ENCODE assay signal across 8 mouse cellular contexts in genomic region chr3:95173256-95173949, GRCm38 (mm10). TPM values are rescaled to one million over a fixed set of nuclear protein-coding genes. Genes with fewer than 3 reads are reported as not detected.
DNase-seq lines count a peak whose midpoint lies in the region; ATAC-seq and TF ChIP-seq lines count a peak whose summit lies in the region.

No protein-coding gene starts in this region.

- peaks cover 21% of the 10 kb centered on the region; the same call in 1 of the 2 replicates for H3K36me3 ChIP-seq in intestine, postnatal 0 days (ENCODE audit: control insufficient read depth, insufficient read depth)
- H3K36me3 ChIP-seq in lung, embryonic 15.5 days = peaks cover 10% of the 10 kb centered on the region
- no peaks in the 10 kb centered on the region for H3K36me3 ChIP-seq in small intestine, adult 2 months (ENCODE audit: control insufficient read depth, insufficient read depth, low read length)

- no peak for TF ChIP-seq POLR2A in small intestine, adult 2 months (IDR thresholded peaks at IDR 0.05; ENCODE audit: low read depth, low read length)

- intact Hi-C loops in left cerebral cortex, postnatal 36 days (cut with DNase I) = no loop called here

- H3K9ac ChIP-seq in intestine, postnatal 0 days (ENCODE audit: low read depth, low read length) = peak overlapping the region; percentile 40; the same call in 1 of the 2 replicates
- H3K9ac ChIP-seq in lung, embryonic 15.5 days = peak overlapping the region; percentile 29

- H3K27ac ChIP-seq in layer of hippocampus, adult 2 months = no peak overlapping the region
- no peak overlapping the region; the same call in 1 of the 2 replicates for H3K27ac ChIP-seq in intestine, postnatal 0 days (ENCODE audit: low read depth, low read length)
- H3K27ac ChIP-seq in lung, embryonic 15.5 days = no peak overlapping the region
- H3K27ac ChIP-seq in small intestine, adult 2 months (ENCODE audit: insufficient read depth, low read depth, low read length) = no peak overlapping the region

- no peak for TF ChIP-seq CTCF in layer of hippocampus, adult 2 months (conservative IDR thresholded peaks at IDR 0.05)
- TF ChIP-seq CTCF in intestine, postnatal 0 days (IDR thresholded peaks at IDR 0.05; ENCODE audit: low read depth) = no peak
- no peak for TF ChIP-seq CTCF in small intestine, adult 2 months (IDR thresholded peaks at IDR 0.05; ENCODE audit: extremely low read depth, insufficient read length, insufficient replicate concordance, low read depth, low read length)

- H3K4me2 ChIP-seq in intestine, postnatal 0 days (replicated peaks; ENCODE audit: low read depth) = peak overlapping the region; percentile 75
- peak overlapping the region; percentile 63 for H3K4me2 ChIP-seq in lung, embryonic 15.5 days

- ATAC-seq in granulocyte monocyte progenitor cell, adult 5-6 weeks (replicated peaks; ENCODE audit: poor library complexity, severe bottlenecking) = peak; percentile 38
- no peak for ATAC-seq in intestine, postnatal 0 days
- peak; percentile 36; the same call in 1 of the 2 replicates for ATAC-seq in lung, embryonic 15.5 days (ENCODE audit: borderline replicate concordance, extremely low read depth, low FRiP score, low TSS enrichment)

- 22% methylated on average over 51 of the region's 58 CpGs for WGBS in intestine, postnatal 0 days
- WGBS in lung, embryonic 15.5 days = 9% methylated on average over 58 of the region's 58 CpGs
- WGBS in small intestine, adult 2 months = 20% methylated on average over 58 of the region's 58 CpGs

- peak overlapping the region; percentile 36; the same call in 1 of the 2 replicates for H3K4me3 ChIP-seq in layer of hippocampus, adult 2 months
- peak overlapping the region; percentile 37 for H3K4me3 ChIP-seq in intestine, postnatal 0 days (ENCODE audit: low read depth, low read length)
- H3K4me3 ChIP-seq in lung, embryonic 15.5 days = peak overlapping the region; percentile 31
- peak overlapping the region; percentile 50 for H3K4me3 ChIP-seq in small intestine, adult 2 months (ENCODE audit: low read depth, low read length)

- no peak for DNase-seq in layer of hippocampus, adult 2 months (ENCODE audit: low spot score in 2 of 2)
- DNase-seq in layer of hippocampus, adult 9-10 months (ENCODE audit: low spot score) = no peak
- DNase-seq in adrenal gland, postnatal 36 days = peak; percentile 38 to 53
- DNase-seq in left cerebral cortex, postnatal 36 days (ENCODE audit: low spot score in 2 of 2) = no peak

- peaks cover 23% of the 10 kb centered on the region for H3K27me3 ChIP-seq in intestine, postnatal 0 days (replicated peaks; ENCODE audit: control insufficient read depth, insufficient read depth, low read length)
- peaks cover 38% of the 10 kb centered on the region for H3K27me3 ChIP-seq in lung, embryonic 15.5 days
- peaks cover 25% of the 10 kb centered on the region for H3K27me3 ChIP-seq in small intestine, adult 2 months (ENCODE audit: control insufficient read depth, insufficient read depth, low read length)

- H3K4me1 ChIP-seq in intestine, postnatal 0 days (replicated peaks; ENCODE audit: control insufficient read depth, insufficient read depth, low read length) = no peaks in the 10 kb centered on the region
- H3K4me1 ChIP-seq in lung, embryonic 15.5 days = peaks cover 17% of the 10 kb centered on the region
- peaks cover 3% of the 10 kb centered on the region for H3K4me1 ChIP-seq in small intestine, adult 2 months (ENCODE audit: control insufficient read depth, insufficient read depth, insufficient read length, low read length)

- no peaks in the 10 kb centered on the region for H3K9me3 ChIP-seq in intestine, postnatal 0 days (ENCODE audit: control insufficient read depth)
- no peaks in the 10 kb centered on the region for H3K9me3 ChIP-seq in lung, embryonic 15.5 days

RNA-seq across cellular contexts. Expression of gene Sema6c, which starts 13.1 kb away (rescaled TPM):
- 10 to 100 TPM; 33.9 to 46.6 TPM for total RNA-seq in layer of hippocampus, adult 2 months (2021)
- total RNA-seq in adrenal gland, postnatal 36 days (2021) = 1 to 10 TPM; 2.3 to 3.7 TPM
- total RNA-seq in granulocyte monocyte progenitor cell, adult 5-6 weeks (2014; fragmentation: Nextera tagmentation) = not detected in 2 replicates
- not detected in 2 replicates for total RNA-seq in granulocyte monocyte progenitor cell, adult 5-6 weeks (2017)
- polyA plus RNA-seq in intestine, postnatal 0 days (2015; fragmentation: Nextera tagmentation; extraction: Ambion mirVana) = 1.0 and 1.3 TPM in 2 replicates
- 3.6 and 3.8 TPM in 2 replicates for polyA plus RNA-seq in lung, embryonic 15.5 days (2015; fragmentation: Nextera tagmentation; extraction: Ambion mirVana)
- polyA plus RNA-seq in small intestine, adult 2 months (2012; rRNA removed) = 2.1 and 4.6 TPM in 2 replicates
- total RNA-seq in left cerebral cortex, postnatal 36 days (2021) = 10 to 100 TPM; 20.2 to 21.0 TPM

RNA-seq across cellular contexts. Expression of gene Tnfaip8l2, which starts 31.2 kb away (rescaled TPM):
- total RNA-seq in layer of hippocampus, adult 2 months (2021) = 1 to 10 TPM; 2.5 to 2.7 TPM
- total RNA-seq in adrenal gland, postnatal 36 days (2021) = 1 to 10 TPM; 1.8 to 2.1 TPM
- total RNA-seq in granulocyte monocyte progenitor cell, adult 5-6 weeks (2014; fragmentation: Nextera tagmentation) = 30.5 and 40.2 TPM in 2 replicates
- 21.0 and 24.3 TPM in 2 replicates for total RNA-seq in granulocyte monocyte progenitor cell, adult 5-6 weeks (2017)
- polyA plus RNA-seq in intestine, postnatal 0 days (2015; fragmentation: Nextera tagmentation; extraction: Ambion mirVana) = 3.6 and 4.7 TPM in 2 replicates
- polyA plus RNA-seq in lung, embryonic 15.5 days (2015; fragmentation: Nextera tagmentation; extraction: Ambion mirVana) = 4.0 and 4.5 TPM in 2 replicates
- 8.6 and 52.3 TPM in 2 replicates for polyA plus RNA-seq in small intestine, adult 2 months (2012; rRNA removed)
- total RNA-seq in left cerebral cortex, postnatal 36 days (2021) = 1 to 10 TPM; 2.5 TPM

RNA-seq across cellular contexts. Expression of gene Lysmd1, which starts 39.5 kb away (rescaled TPM):
- total RNA-seq in layer of hippocampus, adult 2 months (2021) = 10 to 100 TPM; 16.4 to 16.7 TPM
- 1 to 10 TPM; 8.3 to 9.7 TPM for total RNA-seq in adrenal gland, postnatal 36 days (2021)
- 3.1 and 4.3 TPM in 2 replicates for total RNA-seq in granulocyte monocyte progenitor cell, adult 5-6 weeks (2014; fragmentation: Nextera tagmentation)
- 2.7 and 4.4 TPM in 2 replicates for total RNA-seq in granulocyte monocyte progenitor cell, adult 5-6 weeks (2017)
- polyA plus RNA-seq in intestine, postnatal 0 days (2015; fragmentation: Nextera tagmentation; extraction: Ambion mirVana) = 7.1 and 7.5 TPM in 2 replicates
- polyA plus RNA-seq in lung, embryonic 15.5 days (2015; fragmentation: Nextera tagmentation; extraction: Ambion mirVana) = 13.3 and 14.9 TPM in 2 replicates
- 1.8 and 5.0 TPM in 2 replicates for polyA plus RNA-seq in small intestine, adult 2 months (2012; rRNA removed)
- 10 to 100 TPM; 16.3 to 18.4 TPM for total RNA-seq in left cerebral cortex, postnatal 36 days (2021)

RNA-seq across cellular contexts. Expression of gene Scnm1, which starts 39.6 kb away (rescaled TPM):
- 10 to 100 TPM; 50.4 to 57.5 TPM for total RNA-seq in layer of hippocampus, adult 2 months (2021)
- 10 to 100 TPM; 33.8 to 35.4 TPM for total RNA-seq in adrenal gland, postnatal 36 days (2021)
- 41.2 and 82.8 TPM in 2 replicates for total RNA-seq in granulocyte monocyte progenitor cell, adult 5-6 weeks (2014; fragmentation: Nextera tagmentation)
- total RNA-seq in granulocyte monocyte progenitor cell, adult 5-6 weeks (2017) = 53.1 and 64.1 TPM in 2 replicates
- 49.3 and 54.8 TPM in 2 replicates for polyA plus RNA-seq in intestine, postnatal 0 days (2015; fragmentation: Nextera tagmentation; extraction: Ambion mirVana)
- polyA plus RNA-seq in lung, embryonic 15.5 days (2015; fragmentation: Nextera tagmentation; extraction: Ambion mirVana) = 64.0 and 71.4 TPM in 2 replicates
- 15.3 and 34.3 TPM in 2 replicates for polyA plus RNA-seq in small intestine, adult 2 months (2012; rRNA removed)
- total RNA-seq in left cerebral cortex, postnatal 36 days (2021) = 10 to 100 TPM; 46.1 to 46.4 TPM

RNA-seq across cellular contexts. Expression of gene Gabpb2, which starts 44.3 kb away (rescaled TPM):
- 10 to 100 TPM; 15.4 to 20.0 TPM for total RNA-seq in layer of hippocampus, adult 2 months (2021)
- total RNA-seq in adrenal gland, postnatal 36 days (2021) = 10 to 100 TPM; 21.3 to 22.6 TPM
- 36.0 and 54.3 TPM in 2 replicates for total RNA-seq in granulocyte monocyte progenitor cell, adult 5-6 weeks (2014; fragmentation: Nextera tagmentation)
- total RNA-seq in granulocyte monocyte progenitor cell, adult 5-6 weeks (2017) = 39.8 and 43.6 TPM in 2 replicates
- 3.1 and 4.6 TPM in 2 replicates for polyA plus RNA-seq in intestine, postnatal 0 days (2015; fragmentation: Nextera tagmentation; extraction: Ambion mirVana)
- 9.9 and 11.2 TPM in 2 replicates for polyA plus RNA-seq in lung, embryonic 15.5 days (2015; fragmentation: Nextera tagmentation; extraction: Ambion mirVana)
- polyA plus RNA-seq in small intestine, adult 2 months (2012; rRNA removed) = 2.9 and 7.4 TPM in 2 replicates
- 10 to 100 TPM in 1 of 2 experiments, 1 to 10 TPM in 1; 6.3 to 13.4 TPM for total RNA-seq in left cerebral cortex, postnatal 36 days (2021)

Comparison
In these comparisons a context has a peak if more than half of its experiments do, and no peak if none do; other contexts are left out.
1. DNase-seq: peak in adrenal gland, postnatal 36 days (2 of 2); none in layer of hippocampus, adult 2 months (0 of 2), layer of hippocampus, adult 9-10 months (single experiment) and left cerebral cortex, postnatal 36 days (0 of 2).
2. RNA of gene Sema6c, which starts 13.1 kb away (total RNA-seq): 33.9 to 46.6 TPM in layer of hippocampus, adult 2 months and 20.2 to 21.0 TPM in left cerebral cortex, postnatal 36 days; 2.3 to 3.7 TPM in adrenal gland, postnatal 36 days and not detected in granulocyte monocyte progenitor cell, adult 5-6 weeks; every median in the first group is over 4 times any median in the second.
3. RNA of gene Tnfaip8l2, which starts 31.2 kb away (total RNA-seq): 21.0 to 40.2 TPM in granulocyte monocyte progenitor cell, adult 5-6 weeks; 2.5 to 2.7 TPM in layer of hippocampus, adult 2 months, 2.5 TPM in left cerebral cortex, postnatal 36 days and 1.8 to 2.1 TPM in adrenal gland, postnatal 36 days; every median in the first group is over 4 times any median in the second.
4. Peak in every context shown above with its lines, with median percentiles within 50 percentile points of each other: H3K4me3 ChIP-seq.